Mouse (Mus musculus): Measurements from ENCODE around the gene Fam198a.

GRCm38 (mm10) chr9:122024419-122024818 is 73.6 kb downstream of the Fam198a start:
- TF ChIP-seq POLR2A (IDR thresholded peaks at IDR 0.05; ENCODE audit: insufficient read depth, low read depth, low read length) (no peak), CTCF (IDR thresholded peaks at IDR 0.05; ENCODE audit: insufficient read depth, low read depth, low read length) (no peak)

All from olfactory bulb, adult 2 months (tissue).